Mouse (Mus musculus) macrophage (primary cell): ENCODE results near the gene Gm20671. TPM values are rescaled to one million over a fixed set of nuclear protein-coding genes. Genes with fewer than 3 reads are reported as not detected.
"Not testable (repeated sequence)": the region's sequence is repeated elsewhere in the genome, so short reads cannot be mapped to it uniquely, and the experiment has no call there.

Experiments
- H3K27ac ChIP-seq: fragments of 350-480 bp; formaldehyde crosslinking; 2 replicates; pipeline ENCODE4 v1.9.0; 2021
- H3K36me3 ChIP-seq: fragments of 350-480 bp; formaldehyde crosslinking; 2 replicates; pipeline ENCODE4 v1.9.0; 2021; ENCODE audit errors: inconsistent target
- H3K4me3 ChIP-seq: fragments of 350-480 bp; formaldehyde crosslinking; 2 replicates; pipeline ENCODE4 v1.9.0; 2021; ENCODE audit errors: inconsistent target
- H3K79me2 ChIP-seq: fragments of 350-480 bp; formaldehyde crosslinking; 2 replicates; pipeline ENCODE4 v1.9.0; 2021; ENCODE audit errors: inconsistent target
- WGBS: methylation state at CpG from one replicate; pipeline ENCODE4 v1.1.7; 2026; ENCODE audit warnings: inconsistent platforms; ENCODE audit not compliant: missing documents; 5-methylcytosine and 5-hydroxymethylcytosine counted together
- polyA plus RNA-seq: library from polyadenylated mRNA; stranded (reverse); fragments of 250-400 nt; gene quantifications from 3 replicates; pipeline ENCODE4 v1.2.4, GENCODE M21; 2018; ENCODE audit warnings: inconsistent platforms

The Gm20671 gene
- polyA plus RNA-seq, 1 experiment from 2014 or later = not detected

- Histone ChIP-seq H3K79me2 (peaks cover 16% of the 10 kb centered on the region), H3K36me3 (peaks cover 57% of the 10 kb centered on the region), H3K27ac (no peak overlapping the region), H3K4me3 (no peak overlapping the region)
- WGBS = 89% methylated on average over 6 of the region's 6 CpGs
Observed at GRCm38 (mm10) chr5:32735779-32736178, 91.1 kb downstream of the Gm20671 start.

GRCm38 (mm10) chr5:32733892-32734291 lies 93.0 kb downstream of the Gm20671 start:
- WGBS = 100% methylated on average over 5 of the region's 6 CpGs
- peaks cover 41% of the 10 kb centered on the region for H3K36me3 ChIP-seq
- H3K27ac ChIP-seq, H3K4me3 ChIP-seq, H3K79me2 ChIP-seq: not testable (repeated sequence)

- no peak overlapping the region for H3K4me3 ChIP-seq
- no peaks in the 10 kb centered on the region for H3K79me2 ChIP-seq
- WGBS = 100% methylated on average over 8 of the region's 8 CpGs
- H3K36me3 ChIP-seq = no peaks in the 10 kb centered on the region
- H3K27ac ChIP-seq = no peak overlapping the region
Observed at GRCm38 (mm10) chr5:32728851-32729250, 98.1 kb downstream of the Gm20671 start.

- Histone ChIP-seq H3K27ac (no peak overlapping the region), H3K36me3 (no peaks in the 10 kb centered on the region), H3K4me3 (no peak overlapping the region), H3K79me2 (no peaks in the 10 kb centered on the region)
- WGBS = 97% methylated on average over 7 of the region's 7 CpGs
Observed at GRCm38 (mm10) chr5:32728300-32728699, 98.6 kb downstream of the Gm20671 start.

GRCm38 (mm10) chr5:32725397-32725796 lies 101.5 kb downstream of the Gm20671 start:
- H3K27ac ChIP-seq, H3K79me2 ChIP-seq, H3K4me3 ChIP-seq, H3K36me3 ChIP-seq: not testable (repeated sequence)
- WGBS = 89% methylated on average over 3 of the region's 3 CpGs

GRCm38 (mm10) chr5:32723981-32724380 lies 102.9 kb downstream of the Gm20671 start:
- Histone ChIP-seq H3K27ac (no peak overlapping the region), H3K4me3 (no peak overlapping the region), H3K36me3 (no peaks in the 10 kb centered on the region), H3K79me2 (no peaks in the 10 kb centered on the region)
- WGBS = 97% methylated on average over 7 of the region's 7 CpGs

- H3K79me2 ChIP-seq, H3K36me3 ChIP-seq, H3K27ac ChIP-seq, H3K4me3 ChIP-seq: not testable (repeated sequence)
- WGBS = 98% methylated on average over 8 of the region's 8 CpGs
Observed at GRCm38 (mm10) chr5:32722711-32723110, 104.2 kb downstream of the Gm20671 start.

GRCm38 (mm10) chr5:32722263-32722662 lies 104.6 kb downstream of the Gm20671 start:
- H3K27ac ChIP-seq = no peak overlapping the region
- no peak overlapping the region for H3K4me3 ChIP-seq
- 96% methylated on average over 7 of the region's 7 CpGs for WGBS
- no peaks in the 10 kb centered on the region for H3K36me3 ChIP-seq
- H3K79me2 ChIP-seq = no peaks in the 10 kb centered on the region

- H3K27ac ChIP-seq = no peak overlapping the region
- H3K36me3 ChIP-seq = no peaks in the 10 kb centered on the region
- no peaks in the 10 kb centered on the region for H3K79me2 ChIP-seq
- no peak overlapping the region for H3K4me3 ChIP-seq
- 92% methylated on average over 3 of the region's 3 CpGs for WGBS
Observed at GRCm38 (mm10) chr5:32721316-32721715, 105.6 kb downstream of the Gm20671 start.

- no peak overlapping the region for H3K27ac ChIP-seq
- no peaks in the 10 kb centered on the region for H3K79me2 ChIP-seq
- H3K4me3 ChIP-seq = no peak overlapping the region
- no peaks in the 10 kb centered on the region for H3K36me3 ChIP-seq
- 75% methylated on average over 7 of the region's 9 CpGs for WGBS
Observed at GRCm38 (mm10) chr5:32720416-32720815, 106.5 kb downstream of the Gm20671 start.

- H3K36me3 ChIP-seq = no peaks in the 10 kb centered on the region
- 73% methylated on average over 6 of the region's 6 CpGs for WGBS
Observed at GRCm38 (mm10) chr5:32718916-32719315, 108.0 kb downstream of the Gm20671 start.

GRCm38 (mm10) chr5:32717726-32718125 lies 109.2 kb downstream of the Gm20671 start:
- no peak overlapping the region for H3K27ac ChIP-seq
- WGBS = 70% methylated on average over 1 of the region's 1 CpGs
- H3K36me3 ChIP-seq = no peaks in the 10 kb centered on the region
- no peak overlapping the region for H3K4me3 ChIP-seq
- H3K79me2 ChIP-seq = no peaks in the 10 kb centered on the region

More at GRCm38 (mm10) chr5:32718916-32719315, 108.0 kb downstream of the Gm20671 start:
- Histone ChIP-seq H3K4me3 (no peak overlapping the region), H3K79me2 (no peaks in the 10 kb centered on the region), H3K27ac (no peak overlapping the region)

GRCm38 (mm10) chr5:32713703-32714467 lies 113.0 kb downstream of the Gm20671 start:
- 0% methylated on average over 51 of the region's 55 CpGs for WGBS
- peak overlapping the region; percentile 67 for H3K27ac ChIP-seq
- H3K4me3 ChIP-seq = peak overlapping the region; percentile 87
- H3K36me3 ChIP-seq = no peaks in the 10 kb centered on the region
- no peaks in the 10 kb centered on the region for H3K79me2 ChIP-seq

- Histone ChIP-seq H3K79me2 (no peaks in the 10 kb centered on the region), H3K4me3 (peak overlapping the region; percentile 87), H3K27ac (peak overlapping the region; percentile 67), H3K36me3 (no peaks in the 10 kb centered on the region)
- WGBS = 5% methylated on average over 2 of the region's 2 CpGs
Observed at GRCm38 (mm10) chr5:32713042-32713702, 113.7 kb downstream of the Gm20671 start.
